Mouse (Mus musculus) kidney, embryonic 16.5 days (tissue): ENCODE measurements around the gene Strip1. TPM values are rescaled to one million over a fixed set of nuclear protein-coding genes. Genes with fewer than 3 reads are reported as not detected.
A peak's percentile ranks its signal among the peaks of the same experiment; 100 is the strongest.

ENCODE experiments used
- ATAC-seq: fragments of 200-750 bp; cut with Nextera tagmentation; 2 replicates; pipeline ENCODE4 v1.8.0; 2017; ENCODE audit warnings: moderate TSS enrichment; ENCODE audit not compliant: low FRiP score, low TSS enrichment
- H3K27ac ChIP-seq: fragments of 300-500 bp; sonication (generic); 2 replicates; pipeline ENCODE4 v1.5.1; 2014; ENCODE audit warnings: low read length
- H3K27me3 ChIP-seq: fragments of 300-500 bp; sonication (generic); 2 replicates; pipeline ENCODE4 v1.6.1; 2014; ENCODE audit warnings: low read length, control low read depth, mixed read lengths; ENCODE audit not compliant: insufficient read depth
- H3K36me3 ChIP-seq: fragments of 300-500 bp; sonication (generic); 2 replicates; pipeline ENCODE4 v1.6.1; 2014; ENCODE audit warnings: low read length, control low read depth, mixed read lengths; ENCODE audit not compliant: insufficient read depth
- H3K4me1 ChIP-seq: fragments of 300-500 bp; sonication (generic); 2 replicates; pipeline ENCODE4 v1.6.1; 2014; ENCODE audit warnings: low read length, control low read depth, mixed read lengths; ENCODE audit not compliant: insufficient read depth
- H3K4me2 ChIP-seq: fragments of 300-500 bp; sonication (generic); replicated peaks from 2 replicates; pipeline ENCODE4 v1.6.1; 2014; ENCODE audit warnings: low read depth, low read length
- H3K4me3 ChIP-seq: fragments of 300-500 bp; sonication (generic); 2 replicates; pipeline ENCODE4 v1.5.1; 2014; ENCODE audit warnings: mild to moderate bottlenecking, low read length
- H3K9ac ChIP-seq: fragments of 300-500 bp; sonication (generic); replicated peaks from 2 replicates; pipeline ENCODE4 v1.6.1; 2014; ENCODE audit warnings: low read length
- H3K9me3 ChIP-seq: fragments of 300-500 bp; sonication (generic); 2 replicates; pipeline ENCODE4 v1.6.1; 2016; ENCODE audit warnings: low read length, control low read depth
- WGBS: fragments of 180-500 bp; shearing (Covaris S2); extraction: QIAGEN DNeasy Blood & Tissue Kit; methylation state at CpG from one replicate; pipeline ENCODE4 v1.1.7; 2014; 5-methylcytosine and 5-hydroxymethylcytosine counted together
- polyA plus RNA-seq: library from polyadenylated mRNA; unstranded; fragments of >200 nt; fragmentation: Nextera tagmentation; extraction: Ambion mirVana; gene quantifications from 2 replicates; pipeline ENCODE4 v1.2.1, GENCODE M21; 2015

The Strip1 gene
- 46.8 and 46.9 TPM in 2 replicates for polyA plus RNA-seq

DNA sequence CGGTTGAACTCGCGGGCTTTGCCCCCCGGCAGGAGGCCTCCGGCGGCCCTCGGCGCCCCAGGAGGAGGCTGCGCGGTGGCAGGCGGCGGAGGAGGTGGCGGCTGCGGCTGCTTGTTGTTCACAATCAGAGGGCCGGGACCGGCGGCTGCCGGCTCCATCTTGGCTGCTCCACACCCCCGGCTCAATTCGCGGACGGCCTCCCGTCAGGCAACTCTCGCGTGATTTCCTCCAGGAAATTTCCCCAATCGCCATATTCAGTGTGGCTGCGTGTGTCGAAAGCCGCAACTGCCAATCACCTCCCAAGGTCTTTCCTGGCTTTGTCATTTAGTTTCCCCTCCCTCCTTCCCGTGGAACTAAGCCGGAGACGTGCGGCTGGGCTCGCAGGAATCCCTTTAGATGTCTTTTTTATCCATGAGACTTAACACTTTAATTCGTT, at the start of gene Strip1:
Strip1 (minus strand) TSS at position 172 of the 436 bp plus-strand sequence.
- Histone ChIP-seq H3K9me3 (no peaks in the 10 kb centered on the region), H3K36me3 (peaks cover 11% of the 10 kb centered on the region), H3K27me3 (no peaks in the 10 kb centered on the region), H3K4me1 (peaks cover 8% of the 10 kb centered on the region), H3K4me2 (peak within 1 kb of the TSS; percentile 88), H3K4me3 (peak within 1 kb of the TSS; percentile 100), H3K9ac (peak within 1 kb of the TSS; percentile 93), H3K27ac (peak within 1 kb of the TSS; percentile 78)
- ATAC-seq: peak; percentile 94
- under 1% methylated on average over 35 of the region's 35 CpGs for WGBS

DNA sequence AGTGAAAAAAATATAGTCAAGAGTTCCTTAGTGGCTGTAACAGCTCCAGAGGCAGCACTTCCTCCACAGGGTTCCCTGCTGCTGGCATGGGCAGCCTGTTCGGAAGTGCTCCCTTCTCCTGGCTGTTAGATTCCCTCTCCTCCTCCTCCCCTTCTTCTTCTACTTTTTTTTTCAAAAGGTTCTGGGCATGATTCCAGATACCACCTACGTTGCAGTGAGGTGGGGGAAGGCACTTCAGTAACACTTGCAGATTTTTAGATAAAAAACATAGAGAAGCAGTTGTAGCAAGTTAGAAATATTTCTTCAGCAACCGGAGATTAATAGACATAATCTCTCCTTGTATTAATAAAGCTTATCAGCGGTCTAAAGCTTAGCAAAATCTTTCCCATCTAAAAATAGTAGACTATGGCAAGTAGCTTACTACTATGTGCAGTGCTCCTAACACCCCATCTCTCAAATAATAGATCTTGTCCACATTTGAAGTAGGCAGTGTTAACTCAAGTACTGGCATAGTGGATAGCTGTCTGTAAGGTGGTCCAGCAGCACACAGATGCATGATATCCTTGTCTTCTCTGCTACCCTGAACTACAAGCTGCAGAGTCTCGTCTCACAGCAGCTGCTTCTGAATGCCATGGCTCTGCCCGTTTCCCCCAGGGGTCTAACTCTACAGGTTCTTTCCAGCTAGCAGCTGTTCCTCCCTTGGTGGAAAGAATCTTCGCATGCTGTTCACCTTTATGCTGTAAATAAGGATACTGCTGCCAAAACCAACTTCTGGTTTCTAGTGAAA, 49.5 kb upstream of the Strip1 start:
- H3K36me3 ChIP-seq: 0 out of 2 replicates have a peak, but pooled peaks cover 5% of the 10 kb centered on the region
- H3K4me1 ChIP-seq: peaks cover 21% of the 10 kb centered on the region
- WGBS: 33% methylated on average over 7 of the region's 7 CpGs
- H3K27ac ChIP-seq: 0 out of 2 replicates have a peak overlapping the region, but pooled peaks have one; percentile 62
- no peaks in the 10 kb centered on the region for H3K9me3 ChIP-seq
- ATAC-seq: peak; percentile 78
- H3K4me3 ChIP-seq: no peak overlapping the region
- no peak overlapping the region for H3K9ac ChIP-seq
- no peaks in the 10 kb centered on the region for H3K27me3 ChIP-seq
- no peak overlapping the region for H3K4me2 ChIP-seq

DNA sequence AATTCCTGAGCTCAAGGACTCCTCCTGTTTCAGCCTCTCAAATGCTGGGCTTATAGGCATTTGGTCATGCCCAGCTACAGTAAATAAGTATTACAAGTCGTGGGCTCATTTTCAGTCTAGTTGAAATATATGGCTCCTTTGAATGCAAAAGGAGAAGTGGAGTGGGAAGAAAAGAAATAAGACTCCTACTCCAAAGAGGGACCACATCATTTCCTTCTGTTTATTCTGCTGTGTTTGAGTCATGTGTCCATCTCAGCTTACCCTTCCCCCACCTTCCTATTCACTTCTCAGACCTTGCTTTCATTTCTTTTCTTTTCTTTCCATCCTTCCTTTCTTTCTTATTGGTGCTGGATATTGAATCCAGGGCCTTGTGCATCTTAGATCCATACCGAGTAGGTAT, 40.0 kb upstream of the Strip1 start:
- no peaks in the 10 kb centered on the region for H3K27me3 ChIP-seq
- no peaks in the 10 kb centered on the region for H3K9me3 ChIP-seq
- WGBS: 89% methylated on average over 2 of the region's 2 CpGs
- H3K27ac ChIP-seq: no peak overlapping the region
- H3K4me2 ChIP-seq: no peak overlapping the region
- H3K36me3 ChIP-seq: peaks cover 74% of the 10 kb centered on the region
- H3K9ac ChIP-seq: no peak overlapping the region
- no peak overlapping the region for H3K4me3 ChIP-seq
- H3K4me1 ChIP-seq: no peaks in the 10 kb centered on the region
- no peak for ATAC-seq

DNA sequence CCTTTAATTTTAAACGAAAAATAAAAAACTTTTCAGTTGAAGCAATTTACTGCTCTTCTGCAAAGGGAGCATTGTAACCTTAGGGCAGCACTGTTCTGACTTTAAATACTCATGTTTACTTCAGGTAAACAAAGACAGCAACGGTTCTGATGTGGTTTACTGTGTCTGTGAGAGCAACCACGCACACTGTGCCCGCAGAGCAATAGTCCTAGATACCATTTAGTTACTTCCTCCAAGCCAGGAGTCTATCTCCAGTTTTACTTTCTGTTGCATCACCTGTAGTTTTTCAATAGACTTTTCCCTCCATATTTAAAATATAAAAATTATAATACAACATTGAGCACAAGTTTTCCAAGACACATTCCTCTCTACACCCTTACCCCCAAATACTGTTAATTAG, 39.0 kb upstream of the Strip1 start:
- H3K4me3 ChIP-seq: no peak overlapping the region
- peaks cover 78% of the 10 kb centered on the region for H3K36me3 ChIP-seq
- H3K9ac ChIP-seq: no peak overlapping the region
- H3K9me3 ChIP-seq: no peaks in the 10 kb centered on the region
- H3K27ac ChIP-seq: no peak overlapping the region
- H3K4me1 ChIP-seq: no peaks in the 10 kb centered on the region
- no peak overlapping the region for H3K4me2 ChIP-seq
- no peak for ATAC-seq
- 85% methylated on average over 4 of the region's 4 CpGs for WGBS
- no peaks in the 10 kb centered on the region for H3K27me3 ChIP-seq

DNA sequence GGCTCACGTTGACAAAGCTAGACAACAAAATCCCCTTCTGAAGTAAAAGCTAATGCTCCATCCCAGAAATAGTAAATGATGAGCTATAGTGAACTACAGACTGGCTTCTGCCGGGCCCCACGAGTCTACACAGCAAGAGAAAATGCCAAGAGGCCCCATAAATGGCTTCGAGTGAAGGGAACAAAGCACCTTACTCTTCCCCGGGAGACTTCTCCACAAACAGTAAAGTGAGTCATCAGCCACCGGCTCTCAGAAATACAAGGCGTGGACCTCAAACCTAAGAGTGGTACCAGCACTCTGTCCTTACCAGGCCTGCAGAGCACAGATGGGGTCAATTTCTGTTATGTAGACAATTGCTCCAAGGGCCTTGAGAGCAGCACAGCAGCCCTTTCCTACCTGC, 37.3 kb upstream of the Strip1 start:
- no peaks in the 10 kb centered on the region for H3K27me3 ChIP-seq
- no peak overlapping the region for H3K9ac ChIP-seq
- no peak overlapping the region for H3K4me2 ChIP-seq
- no peak overlapping the region for H3K4me3 ChIP-seq
- H3K4me1 ChIP-seq: no peaks in the 10 kb centered on the region
- H3K36me3 ChIP-seq: peaks cover 77% of the 10 kb centered on the region
- H3K27ac ChIP-seq: no peak overlapping the region
- ATAC-seq: no peak
- 85% methylated on average over 7 of the region's 7 CpGs for WGBS
- H3K9me3 ChIP-seq: no peaks in the 10 kb centered on the region

DNA sequence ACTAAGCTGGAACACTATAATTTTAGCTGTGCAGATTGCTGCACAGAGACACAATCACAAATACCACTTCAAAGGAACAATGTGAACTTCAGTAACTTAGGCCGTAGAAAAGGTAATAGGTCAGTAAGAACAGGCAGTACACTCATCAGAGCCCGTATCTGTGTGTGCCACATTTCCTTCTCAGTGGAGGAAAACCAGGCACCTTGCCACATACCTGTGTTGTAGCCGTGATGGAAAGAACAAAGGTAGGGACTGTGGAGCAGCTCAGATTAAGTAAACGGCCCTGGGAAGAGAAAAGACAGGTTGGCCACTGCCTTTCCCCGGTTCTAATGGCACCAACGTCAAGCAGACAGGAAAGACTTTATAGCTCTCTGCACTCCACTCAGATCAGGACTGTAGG, 35.9 kb upstream of the Strip1 start:
- WGBS: 76% methylated on average over 6 of the region's 6 CpGs
- no peak overlapping the region for H3K4me2 ChIP-seq
- H3K4me1 ChIP-seq: no peaks in the 10 kb centered on the region
- H3K27ac ChIP-seq: no peak overlapping the region
- no peak overlapping the region for H3K4me3 ChIP-seq
- H3K27me3 ChIP-seq: no peaks in the 10 kb centered on the region
- no peak overlapping the region for H3K9ac ChIP-seq
- peaks cover 82% of the 10 kb centered on the region for H3K36me3 ChIP-seq
- no peak for ATAC-seq
- H3K9me3 ChIP-seq: no peaks in the 10 kb centered on the region

DNA sequence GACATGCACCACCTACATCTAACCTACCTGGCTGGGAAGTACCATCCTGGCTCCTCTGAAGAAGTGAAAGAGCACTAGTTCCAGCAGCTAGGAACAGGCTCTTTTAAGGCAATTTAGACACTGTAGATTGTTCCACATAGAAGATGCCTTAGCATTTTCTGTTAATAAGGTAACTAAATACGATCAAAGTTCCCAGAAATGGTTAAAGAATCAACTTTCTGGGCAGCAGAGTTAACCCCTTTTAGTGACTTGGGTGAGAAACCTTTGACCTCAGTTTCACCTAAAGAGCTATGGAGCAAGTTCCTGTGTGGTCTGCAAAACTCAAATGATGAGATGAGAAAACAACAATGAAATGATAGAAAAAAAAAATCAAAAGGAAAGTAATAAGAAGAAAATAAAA, 33.1 kb upstream of the Strip1 start:
- no peaks in the 10 kb centered on the region for H3K9me3 ChIP-seq
- peaks cover 83% of the 10 kb centered on the region for H3K36me3 ChIP-seq
- H3K4me1 ChIP-seq: no peaks in the 10 kb centered on the region
- H3K9ac ChIP-seq: no peak overlapping the region
- H3K27me3 ChIP-seq: no peaks in the 10 kb centered on the region
- ATAC-seq: no peak
- H3K27ac ChIP-seq: no peak overlapping the region; the same call in 1 of the 2 replicates
- WGBS: 80% methylated on average over 1 of the region's 1 CpGs
- H3K4me3 ChIP-seq: no peak overlapping the region
- no peak overlapping the region for H3K4me2 ChIP-seq

DNA sequence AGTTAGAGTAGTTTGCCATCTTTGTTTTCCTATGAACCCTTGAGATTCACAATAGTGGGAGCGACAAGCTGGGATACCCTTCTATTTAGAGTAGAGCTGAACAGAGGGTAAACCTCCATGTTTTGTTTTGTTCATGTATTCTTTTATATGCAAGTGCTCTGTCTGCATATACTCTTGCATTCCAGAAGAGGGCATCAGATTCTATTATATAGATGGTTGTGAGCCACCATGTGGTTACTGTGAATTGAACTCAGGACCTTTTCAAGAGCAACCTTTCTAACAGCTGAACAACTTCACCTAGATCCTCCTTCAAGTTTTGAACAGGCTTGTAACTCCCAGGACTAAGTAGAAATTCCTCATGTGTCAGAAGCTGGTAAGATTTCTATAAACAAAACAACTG, 27.5 kb upstream of the Strip1 start:
- WGBS: 97% methylated on average over 1 of the region's 1 CpGs
- ATAC-seq: no peak
- Histone ChIP-seq H3K4me2 (no peak overlapping the region), H3K9me3 (no peaks in the 10 kb centered on the region), H3K27me3 (no peaks in the 10 kb centered on the region), H3K4me3 (no peak overlapping the region), H3K36me3 (peaks cover 31% of the 10 kb centered on the region), H3K9ac (no peak overlapping the region), H3K4me1 (no peaks in the 10 kb centered on the region), H3K27ac (no peak overlapping the region)

DNA sequence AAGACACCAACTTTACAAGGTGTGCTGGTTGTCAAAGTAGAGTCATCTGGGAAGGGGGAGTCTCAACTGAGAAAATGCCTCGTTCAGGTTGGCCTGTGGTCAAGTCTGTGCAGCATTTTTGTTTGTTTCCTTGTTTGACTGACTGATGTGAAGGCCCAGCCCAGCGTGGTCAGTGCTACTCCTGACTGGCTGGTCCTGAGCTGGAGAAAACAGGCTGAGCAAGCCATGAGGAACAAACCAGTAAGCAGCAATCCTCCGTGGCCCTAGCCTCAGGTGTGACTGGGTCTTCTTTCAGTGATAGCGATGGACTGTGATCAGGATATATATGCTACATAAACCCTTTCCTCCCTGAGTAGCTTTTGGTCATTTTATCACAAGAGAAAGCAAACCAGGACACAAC, 25.4 kb upstream of the Strip1 start:
- WGBS: 70% methylated on average over 4 of the region's 4 CpGs
- Histone ChIP-seq H3K36me3 (peaks cover 17% of the 10 kb centered on the region), H3K27ac (no peak overlapping the region), H3K27me3 (no peaks in the 10 kb centered on the region), H3K4me2 (no peak overlapping the region), H3K9me3 (no peaks in the 10 kb centered on the region), H3K4me3 (no peak overlapping the region), H3K9ac (no peak overlapping the region), H3K4me1 (no peaks in the 10 kb centered on the region)
- no peak for ATAC-seq

DNA sequence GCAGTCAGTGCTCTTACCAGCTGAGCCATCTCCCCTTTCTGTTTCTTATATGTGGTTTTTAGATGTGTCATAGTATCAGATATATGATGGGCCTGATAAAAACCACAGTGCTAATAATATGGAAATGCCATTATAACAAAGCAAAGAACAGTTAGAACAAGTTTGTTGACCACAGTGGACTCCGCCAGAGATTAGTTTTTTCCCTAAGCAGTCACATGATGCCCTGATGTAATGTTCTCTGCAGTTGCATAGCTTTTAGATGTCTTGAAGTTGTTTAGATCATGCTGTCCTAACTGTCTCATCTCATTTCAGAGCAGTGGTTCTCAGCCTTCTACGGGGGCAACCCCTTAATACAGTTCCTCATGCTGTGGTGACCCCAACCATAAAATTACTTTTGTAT, 24.7 kb upstream of the Strip1 start:
- Histone ChIP-seq H3K27ac (no peak overlapping the region), H3K4me3 (no peak overlapping the region), H3K9me3 (no peaks in the 10 kb centered on the region), H3K4me2 (no peak overlapping the region), H3K9ac (no peak overlapping the region), H3K27me3 (no peaks in the 10 kb centered on the region), H3K4me1 (no peaks in the 10 kb centered on the region), H3K36me3 (peaks cover 12% of the 10 kb centered on the region)
- 0 out of 2 replicates have a peak, but pooled peaks have one; percentile 27 for ATAC-seq
- WGBS: 92% methylated on average over 2 of the region's 2 CpGs
